Mouse (Mus musculus) liver, embryonic 16.5 days (tissue): Measurements from ENCODE around the gene Aqp7. TPM values are rescaled to one million over a fixed set of nuclear protein-coding genes. Genes with fewer than 3 reads are reported as not detected.

Experiments used
- ATAC-seq: fragments of 200-750 bp; cut with Nextera tagmentation; 2 replicates; pipeline ENCODE4 v1.8.0; 2017; ENCODE audit warnings: low read depth, mild to moderate bottlenecking, moderate number of reproducible peaks, moderate library complexity
- H3K27ac ChIP-seq: fragments of 300-500 bp; sonication (generic); 2 replicates; pipeline ENCODE4 v1.5.1; 2014; ENCODE audit warnings: mild to moderate bottlenecking, low read length
- H3K27me3 ChIP-seq: fragments of 300-500 bp; sonication (generic); 2 replicates; pipeline ENCODE4 v1.6.1; 2014; ENCODE audit warnings: low read depth, low read length, mixed read lengths; ENCODE audit not compliant: control insufficient read depth, insufficient read depth
- H3K36me3 ChIP-seq: fragments of 300-500 bp; sonication (generic); 2 replicates; pipeline ENCODE4 v1.6.1; 2014; ENCODE audit warnings: mild to moderate bottlenecking; ENCODE audit not compliant: control insufficient read depth, insufficient read depth
- H3K4me1 ChIP-seq: fragments of 300-500 bp; sonication (generic); 2 replicates; pipeline ENCODE4 v1.6.1; 2014; ENCODE audit warnings: low read depth, low read length, mixed read lengths; ENCODE audit not compliant: control insufficient read depth
- H3K4me2 ChIP-seq: fragments of 300-500 bp; sonication (generic); 2 replicates; pipeline ENCODE4 v1.6.1; 2014; ENCODE audit warnings: low read depth, low read length, mixed read lengths
- H3K4me3 ChIP-seq: fragments of 300-500 bp; sonication (generic); 2 replicates; pipeline ENCODE4 v1.5.1; 2014; ENCODE audit warnings: low read depth, mild to moderate bottlenecking, low read length
- H3K9ac ChIP-seq: fragments of 300-500 bp; sonication (generic); 2 replicates; pipeline ENCODE4 v1.6.1; 2014; ENCODE audit warnings: low read depth, low read length
- H3K9me3 ChIP-seq: fragments of 300-500 bp; sonication (generic); replicated peaks from 2 replicates; pipeline ENCODE4 v1.6.1; 2016; ENCODE audit warnings: low read length; ENCODE audit not compliant: control insufficient read depth
- WGBS: fragments of 180-500 bp; shearing (Covaris S2); extraction: QIAGEN DNeasy Blood & Tissue Kit; methylation state at CpG from one replicate; pipeline ENCODE4 v1.1.7; 2014; ENCODE audit not compliant: insufficient replicate concordance; 5-methylcytosine and 5-hydroxymethylcytosine counted together
- polyA plus RNA-seq: library from polyadenylated mRNA; unstranded; fragments of >200 nt; fragmentation: Nextera tagmentation; extraction: Ambion mirVana; gene quantifications from 2 replicates; pipeline ENCODE4 v1.2.1, GENCODE M21; 2015

Gene Aqp7
- 1.1 and 1.4 TPM in 2 replicates for polyA plus RNA-seq

GRCm38 (mm10) chr4:41047524-41048271, at the start of gene Aqp7:
Gene Aqp7 (minus strand): TSS chr4:41048139.
- Histone ChIP-seq H3K36me3 (no peaks in the 10 kb centered on the region), H3K4me1 (peaks cover 4% of the 10 kb centered on the region; the same call in 1 of the 2 replicates), H3K9ac (no peak within 1 kb of the TSS), H3K4me2 (no peak within 1 kb of the TSS), H3K27me3 (no peaks in the 10 kb centered on the region; the same call in 1 of the 2 replicates), H3K27ac (no peak within 1 kb of the TSS), H3K9me3 (no peaks in the 10 kb centered on the region), H3K4me3 (no peak within 1 kb of the TSS)
- no peak for ATAC-seq
- WGBS: 59% methylated on average over 9 of the region's 9 CpGs

GRCm38 (mm10) chr4:41097381-41097780, 49.4 kb upstream of the Aqp7 start:
- H3K9me3 ChIP-seq: no peaks in the 10 kb centered on the region
- peak overlapping the region; percentile 87 for H3K4me2 ChIP-seq
- ATAC-seq: no peak
- peak overlapping the region; percentile 65 for H3K9ac ChIP-seq
- peaks cover 34% of the 10 kb centered on the region for H3K4me1 ChIP-seq
- 37% methylated on average over 13 of the region's 13 CpGs for WGBS
- peak overlapping the region; percentile 64 for H3K4me3 ChIP-seq
- peaks cover 25% of the 10 kb centered on the region for H3K27me3 ChIP-seq
- H3K27ac ChIP-seq: peak overlapping the region; percentile 58; the same call in 1 of the 2 replicates
- no peaks in the 10 kb centered on the region for H3K36me3 ChIP-seq

GRCm38 (mm10) chr4:41096794-41097193, 48.9 kb upstream of the Aqp7 start:
- Histone ChIP-seq H3K27ac (peak overlapping the region; percentile 58; the same call in 1 of the 2 replicates), H3K4me2 (peak overlapping the region; percentile 87), H3K4me3 (peak overlapping the region; percentile 64), H3K9ac (peak overlapping the region; percentile 65), H3K36me3 (no peaks in the 10 kb centered on the region), H3K4me1 (peaks cover 34% of the 10 kb centered on the region), H3K27me3 (peaks cover 25% of the 10 kb centered on the region), H3K9me3 (no peaks in the 10 kb centered on the region)
- ATAC-seq: peak; percentile 76
- WGBS: 24% methylated on average over 5 of the region's 5 CpGs

- peak overlapping the region; percentile 87 for H3K4me2 ChIP-seq
- H3K4me3 ChIP-seq: peak overlapping the region; percentile 64
- H3K36me3 ChIP-seq: no peaks in the 10 kb centered on the region
- H3K27me3 ChIP-seq: peaks cover 25% of the 10 kb centered on the region
- peak overlapping the region; percentile 65 for H3K9ac ChIP-seq
- peaks cover 34% of the 10 kb centered on the region for H3K4me1 ChIP-seq
- no peaks in the 10 kb centered on the region for H3K9me3 ChIP-seq
- H3K27ac ChIP-seq: peak overlapping the region; percentile 29; the same call in 1 of the 2 replicates
- ATAC-seq: peak; percentile 53
- 49% methylated on average over 8 of the region's 8 CpGs for WGBS
Observed at GRCm38 (mm10) chr4:41096169-41096568, 48.2 kb upstream of the Aqp7 start.

- Histone ChIP-seq H3K36me3 (no peaks in the 10 kb centered on the region), H3K4me1 (peaks cover 52% of the 10 kb centered on the region), H3K27ac (no peak overlapping the region), H3K4me3 (no peak overlapping the region), H3K9ac (no peak overlapping the region), H3K4me2 (no peak overlapping the region), H3K9me3 (no peaks in the 10 kb centered on the region), H3K27me3 (peaks cover 21% of the 10 kb centered on the region)
- ATAC-seq: no peak
- 70% methylated on average over 9 of the region's 9 CpGs for WGBS
Observed at GRCm38 (mm10) chr4:41094361-41094760, 46.4 kb upstream of the Aqp7 start.

- no peak overlapping the region for H3K27ac ChIP-seq
Observed at GRCm38 (mm10) chr4:41092958-41093357, 45.0 kb upstream of the Aqp7 start.

GRCm38 (mm10) chr4:41091391-41091790, 43.5 kb upstream of the Aqp7 start:
- H3K9ac ChIP-seq: no peak overlapping the region
- peaks cover 57% of the 10 kb centered on the region for H3K4me1 ChIP-seq
- H3K4me3 ChIP-seq: no peak overlapping the region
- no peak overlapping the region for H3K4me2 ChIP-seq
- H3K9me3 ChIP-seq: no peaks in the 10 kb centered on the region
- ATAC-seq: no peak
- H3K27ac ChIP-seq: no peak overlapping the region
- H3K27me3 ChIP-seq: no peaks in the 10 kb centered on the region
- H3K36me3 ChIP-seq: no peaks in the 10 kb centered on the region
- WGBS: 47% methylated on average over 3 of the region's 3 CpGs

More at GRCm38 (mm10) chr4:41092958-41093357, 45.0 kb upstream of the Aqp7 start:
- no peak overlapping the region for H3K4me2 ChIP-seq
- ATAC-seq: no peak
- H3K27me3 ChIP-seq: peaks cover 9% of the 10 kb centered on the region
- H3K4me1 ChIP-seq: peaks cover 57% of the 10 kb centered on the region
- 69% methylated on average over 1 of the region's 1 CpGs for WGBS
- H3K4me3 ChIP-seq: no peak overlapping the region
- no peak overlapping the region for H3K9ac ChIP-seq
- no peaks in the 10 kb centered on the region for H3K36me3 ChIP-seq
- no peaks in the 10 kb centered on the region for H3K9me3 ChIP-seq

GRCm38 (mm10) chr4:41089705-41090104, 41.8 kb upstream of the Aqp7 start:
- 25% methylated on average over 2 of the region's 2 CpGs for WGBS
- Histone ChIP-seq H3K27me3 (no peaks in the 10 kb centered on the region), H3K27ac (peak overlapping the region; percentile 79), H3K4me3 (no peak overlapping the region), H3K4me2 (peak overlapping the region; percentile 59), H3K9ac (peak overlapping the region; percentile 25; the same call in 1 of the 2 replicates), H3K9me3 (no peaks in the 10 kb centered on the region), H3K4me1 (peaks cover 53% of the 10 kb centered on the region), H3K36me3 (no peaks in the 10 kb centered on the region)
- peak; percentile 22 for ATAC-seq

- no peak overlapping the region for H3K4me3 ChIP-seq
- 68% methylated on average over 4 of the region's 4 CpGs for WGBS
- no peak for ATAC-seq
- peak overlapping the region; percentile 59 for H3K4me2 ChIP-seq
- no peaks in the 10 kb centered on the region for H3K27me3 ChIP-seq
- no peaks in the 10 kb centered on the region for H3K9me3 ChIP-seq
- peak overlapping the region; percentile 21 for H3K27ac ChIP-seq
- no peaks in the 10 kb centered on the region for H3K36me3 ChIP-seq
- H3K9ac ChIP-seq: no peak overlapping the region
- peaks cover 53% of the 10 kb centered on the region for H3K4me1 ChIP-seq
Observed at GRCm38 (mm10) chr4:41089189-41089588, 41.2 kb upstream of the Aqp7 start.
